Mouse (Mus musculus): ENCODE measurements at regions not wholly inside any gene's neighbourhood (a gene's known extent, or its start where the extent isn't known, plus 50 kb on each side); places are given as distances from the start of the nearest gene placed in this dataset.

- DNase-seq (ENCODE audit: low spot score) (no peak), ATAC-seq (replicated peaks; ENCODE audit: insufficient number of reproducible peaks, low FRiP score, low TSS enrichment, low read depth) (no peak)
- H3K9me3 ChIP-seq (replicated peaks; ENCODE audit: control insufficient read depth, low read length) = no peaks in the 10 kb centered on the region
- 86% methylated on average over 8 of the region's 8 CpGs for WGBS
- no peak overlapping the region for H3K9ac ChIP-seq (replicated peaks; ENCODE audit: low read length)
- H3K27ac ChIP-seq (replicated peaks; ENCODE audit: low read depth, low read length) = no peak overlapping the region
- H3K36me3 ChIP-seq (replicated peaks; ENCODE audit: control insufficient read depth, insufficient read depth, low read depth, low read length) = no peaks in the 10 kb centered on the region
- no peaks in the 10 kb centered on the region for H3K4me1 ChIP-seq (ENCODE audit: control insufficient read depth, insufficient read depth, low read length)
- H3K27me3 ChIP-seq (ENCODE audit: control insufficient read depth, insufficient read depth, low read length) = no peaks in the 10 kb centered on the region
- H3K4me2 ChIP-seq (ENCODE audit: low read depth, low read length) = no peak overlapping the region
- no peak overlapping the region for H3K4me3 ChIP-seq (ENCODE audit: low read depth, low read length)
These were observed 240.2 kb upstream of the Lrtm1 start for GRCm38 (mm10) chr14:28777791-28778190.

- Histone ChIP-seq H3K36me3 (replicated peaks; ENCODE audit: control insufficient read depth, insufficient read depth, low read depth, low read length) (no peaks in the 10 kb centered on the region), H3K4me2 (ENCODE audit: low read depth, low read length) (no peak overlapping the region), H3K27ac (replicated peaks; ENCODE audit: low read depth, low read length) (no peak overlapping the region), H3K4me3 (ENCODE audit: low read depth, low read length) (no peak overlapping the region), H3K9ac (replicated peaks; ENCODE audit: low read length) (no peak overlapping the region), H3K4me1 (ENCODE audit: control insufficient read depth, insufficient read depth, low read length) (no peaks in the 10 kb centered on the region), H3K27me3 (ENCODE audit: control insufficient read depth, insufficient read depth, low read length) (no peaks in the 10 kb centered on the region), H3K9me3 (replicated peaks; ENCODE audit: control insufficient read depth, low read length) (no peaks in the 10 kb centered on the region)
- DNase-seq (ENCODE audit: low spot score) = no peak
- WGBS = 93% methylated on average over 7 of the region's 7 CpGs
- ATAC-seq (replicated peaks; ENCODE audit: insufficient number of reproducible peaks, low FRiP score, low TSS enrichment, low read depth) = no peak
These were observed 236.3 kb upstream of the Lrtm1 start for GRCm38 (mm10) chr14:28781660-28782059.

- Histone ChIP-seq H3K27ac (replicated peaks; ENCODE audit: low read depth, low read length) (no peak overlapping the region), H3K27me3 (ENCODE audit: control insufficient read depth, insufficient read depth, low read length) (no peaks in the 10 kb centered on the region), H3K36me3 (replicated peaks; ENCODE audit: control insufficient read depth, insufficient read depth, low read depth, low read length) (no peaks in the 10 kb centered on the region), H3K4me2 (ENCODE audit: low read depth, low read length) (no peak overlapping the region), H3K4me3 (ENCODE audit: low read depth, low read length) (no peak overlapping the region), H3K4me1 (ENCODE audit: control insufficient read depth, insufficient read depth, low read length) (no peaks in the 10 kb centered on the region), H3K9ac (replicated peaks; ENCODE audit: low read length) (no peak overlapping the region), H3K9me3 (replicated peaks; ENCODE audit: control insufficient read depth, low read length) (no peaks in the 10 kb centered on the region)
- ATAC-seq (replicated peaks; ENCODE audit: insufficient number of reproducible peaks, low FRiP score, low TSS enrichment, low read depth) = no peak
- DNase-seq (ENCODE audit: low spot score) = no peak
- 84% methylated on average over 6 of the region's 6 CpGs for WGBS
These were observed 233.8 kb upstream of the Lrtm1 start for GRCm38 (mm10) chr14:28784106-28784633.

- no peak overlapping the region for H3K9ac ChIP-seq (replicated peaks; ENCODE audit: low read length)
- H3K27ac ChIP-seq (replicated peaks; ENCODE audit: low read depth, low read length) = no peak overlapping the region
- no peaks in the 10 kb centered on the region for H3K4me1 ChIP-seq (ENCODE audit: control insufficient read depth, insufficient read depth, low read length)
- H3K4me3 ChIP-seq (ENCODE audit: low read depth, low read length) = no peak overlapping the region
- H3K9me3 ChIP-seq (replicated peaks; ENCODE audit: control insufficient read depth, low read length) = no peaks in the 10 kb centered on the region
- ATAC-seq (replicated peaks; ENCODE audit: insufficient number of reproducible peaks, low FRiP score, low TSS enrichment, low read depth) (peak; percentile 67; the same call in 1 of the 2 replicates), DNase-seq (ENCODE audit: low spot score) (peak; percentile 89)
- no peak overlapping the region for H3K4me2 ChIP-seq (ENCODE audit: low read depth, low read length)
- 0% methylated on average over 4 of the region's 4 CpGs for WGBS
- no peaks in the 10 kb centered on the region for H3K27me3 ChIP-seq (ENCODE audit: control insufficient read depth, insufficient read depth, low read length)
- H3K36me3 ChIP-seq (replicated peaks; ENCODE audit: control insufficient read depth, insufficient read depth, low read depth, low read length) = no peaks in the 10 kb centered on the region
These were observed 219.7 kb upstream of the Lrtm1 start for GRCm38 (mm10) chr14:28798290-28798689.

- Histone ChIP-seq H3K36me3 (replicated peaks; ENCODE audit: control insufficient read depth, insufficient read depth, low read depth, low read length) (no peaks in the 10 kb centered on the region), H3K9ac (replicated peaks; ENCODE audit: low read length) (no peak overlapping the region), H3K4me3 (ENCODE audit: low read depth, low read length) (no peak overlapping the region), H3K4me1 (ENCODE audit: control insufficient read depth, insufficient read depth, low read length) (no peaks in the 10 kb centered on the region), H3K27me3 (ENCODE audit: control insufficient read depth, insufficient read depth, low read length) (no peaks in the 10 kb centered on the region), H3K9me3 (replicated peaks; ENCODE audit: control insufficient read depth, low read length) (no peaks in the 10 kb centered on the region), H3K27ac (replicated peaks; ENCODE audit: low read depth, low read length) (no peak overlapping the region), H3K4me2 (ENCODE audit: low read depth, low read length) (no peak overlapping the region)
- no peak for DNase-seq (ENCODE audit: low spot score)
- WGBS = 67% methylated on average over 4 of the region's 4 CpGs
- ATAC-seq (replicated peaks; ENCODE audit: insufficient number of reproducible peaks, low FRiP score, low TSS enrichment, low read depth) = no peak
These were observed 216.3 kb upstream of the Lrtm1 start for GRCm38 (mm10) chr14:28801681-28802080.

- no peak overlapping the region for H3K27ac ChIP-seq (replicated peaks; ENCODE audit: low read depth, low read length)
- no peak overlapping the region for H3K4me3 ChIP-seq (ENCODE audit: low read depth, low read length)
- H3K9ac ChIP-seq (replicated peaks; ENCODE audit: low read length) = no peak overlapping the region
- 80% methylated on average over 5 of the region's 5 CpGs for WGBS
- ATAC-seq (replicated peaks; ENCODE audit: insufficient number of reproducible peaks, low FRiP score, low TSS enrichment, low read depth) (no peak), DNase-seq (ENCODE audit: low spot score) (no peak)
- H3K9me3 ChIP-seq (replicated peaks; ENCODE audit: control insufficient read depth, low read length) = no peaks in the 10 kb centered on the region
- no peaks in the 10 kb centered on the region for H3K36me3 ChIP-seq (replicated peaks; ENCODE audit: control insufficient read depth, insufficient read depth, low read depth, low read length)
- H3K4me2 ChIP-seq (ENCODE audit: low read depth, low read length) = no peak overlapping the region
- H3K4me1 ChIP-seq (ENCODE audit: control insufficient read depth, insufficient read depth, low read length) = no peaks in the 10 kb centered on the region
- no peaks in the 10 kb centered on the region for H3K27me3 ChIP-seq (ENCODE audit: control insufficient read depth, insufficient read depth, low read length)
These were observed 215.9 kb upstream of the Lrtm1 start for GRCm38 (mm10) chr14:28802126-28802525.

- Histone ChIP-seq H3K9me3 (replicated peaks; ENCODE audit: control insufficient read depth, low read length) (no peaks in the 10 kb centered on the region), H3K36me3 (replicated peaks; ENCODE audit: control insufficient read depth, insufficient read depth, low read depth, low read length) (no peaks in the 10 kb centered on the region), H3K27me3 (ENCODE audit: control insufficient read depth, insufficient read depth, low read length) (no peaks in the 10 kb centered on the region), H3K4me1 (ENCODE audit: control insufficient read depth, insufficient read depth, low read length) (no peaks in the 10 kb centered on the region), H3K27ac (replicated peaks; ENCODE audit: low read depth, low read length) (no peak overlapping the region), H3K4me2 (ENCODE audit: low read depth, low read length) (no peak overlapping the region), H3K9ac (replicated peaks; ENCODE audit: low read length) (no peak overlapping the region), H3K4me3 (ENCODE audit: low read depth, low read length) (no peak overlapping the region)
- ATAC-seq (replicated peaks; ENCODE audit: insufficient number of reproducible peaks, low FRiP score, low TSS enrichment, low read depth) = no peak
- DNase-seq (ENCODE audit: low spot score) = no peak
- 98% methylated on average over 4 of the region's 4 CpGs for WGBS
These were observed 209.9 kb upstream of the Lrtm1 start for GRCm38 (mm10) chr14:28808094-28808493.

- Histone ChIP-seq H3K9me3 (replicated peaks; ENCODE audit: control insufficient read depth, low read length) (no peaks in the 10 kb centered on the region), H3K4me2 (ENCODE audit: low read depth, low read length) (no peak overlapping the region), H3K27me3 (ENCODE audit: control insufficient read depth, insufficient read depth, low read length) (no peaks in the 10 kb centered on the region), H3K27ac (replicated peaks; ENCODE audit: low read depth, low read length) (no peak overlapping the region), H3K9ac (replicated peaks; ENCODE audit: low read length) (no peak overlapping the region), H3K36me3 (replicated peaks; ENCODE audit: control insufficient read depth, insufficient read depth, low read depth, low read length) (no peaks in the 10 kb centered on the region), H3K4me3 (ENCODE audit: low read depth, low read length) (no peak overlapping the region), H3K4me1 (ENCODE audit: control insufficient read depth, insufficient read depth, low read length) (no peaks in the 10 kb centered on the region)
- no peak for DNase-seq (ENCODE audit: low spot score)
- 73% methylated on average over 5 of the region's 5 CpGs for WGBS
- no peak for ATAC-seq (replicated peaks; ENCODE audit: insufficient number of reproducible peaks, low FRiP score, low TSS enrichment, low read depth)
These were observed 208.7 kb upstream of the Lrtm1 start for GRCm38 (mm10) chr14:28809355-28809754.
